Mouse (Mus musculus): ENCODE measurements around the gene Brk1. TPM values are rescaled to one million over a fixed set of nuclear protein-coding genes. Genes with fewer than 3 reads are reported as not detected.

The Brk1 gene
- total RNA-seq (2021) (100 to 1,000 TPM; 181 to 201 TPM), polyA plus RNA-seq (2012; rRNA removed) (113 and 167 TPM in 2 replicates)
- long read RNA-seq, transcript Brk1-201 (3 exons, 1,095 nt) = major isoform, 58 of 83 reads
- long read RNA-seq, partial matches to known transcripts = 0 of 83 reads
- long read RNA-seq, other reads (novel, unspliced or antisense) = 25 of 83 reads

GRCm38 (mm10) chr6:113604432-113605223 lies at the start of gene Brk1:
Gene Brk1, plus strand, starts transcription at chr6:113604772.
- peak; percentile 93 for DNase-seq

- DNase-seq = no peak
Observed at GRCm38 (mm10) chr6:113559736-113560135, 44.8 kb upstream of the Brk1 start.

- no peak for DNase-seq
Observed at GRCm38 (mm10) chr6:113564557-113564956, 40.0 kb upstream of the Brk1 start.

GRCm38 (mm10) chr6:113576044-113576443 lies 28.5 kb upstream of the Brk1 start:
- no peak for DNase-seq

GRCm38 (mm10) chr6:113579306-113579705 lies 25.3 kb upstream of the Brk1 start:
- no peak for DNase-seq

GRCm38 (mm10) chr6:113583023-113583422 lies 21.5 kb upstream of the Brk1 start:
- DNase-seq = no peak

- no peak for DNase-seq
Observed at GRCm38 (mm10) chr6:113585065-113585464, 19.5 kb upstream of the Brk1 start.

- DNase-seq = peak; percentile 83
Observed at GRCm38 (mm10) chr6:113586466-113587183, 17.9 kb upstream of the Brk1 start.

- no peak for DNase-seq
Observed at GRCm38 (mm10) chr6:113592637-113593036, 11.9 kb upstream of the Brk1 start.

GRCm38 (mm10) chr6:113597945-113598344 lies 6.6 kb upstream of the Brk1 start:
- no peak for DNase-seq

- DNase-seq = peak; percentile 89
Observed at GRCm38 (mm10) chr6:113599833-113600232, 4.7 kb upstream of the Brk1 start.

GRCm38 (mm10) chr6:113600543-113601139 lies 3.9 kb upstream of the Brk1 start, which contains the start of gene Fancd2os:
Gene Fancd2os, minus strand, starts transcription at chr6:113600715.
- peak; percentile 27 for DNase-seq

- no peak for DNase-seq
Observed at GRCm38 (mm10) chr6:113602821-113603220, 1.8 kb upstream of the Brk1 start.

GRCm38 (mm10) chr6:113603993-113604392 lies 579 bp upstream of the Brk1 start:
- no peak for DNase-seq

- DNase-seq = no peak
Observed at GRCm38 (mm10) chr6:113605224-113605545, 613 bp downstream of the Brk1 start.

- peak; percentile 73 for DNase-seq
Observed at GRCm38 (mm10) chr6:113608871-113609270, 4.3 kb downstream of the Brk1 start.

GRCm38 (mm10) chr6:113609293-113609692 lies 4.7 kb downstream of the Brk1 start:
- no peak for DNase-seq

- no peak for DNase-seq
Observed at GRCm38 (mm10) chr6:113612258-113612969, 7.8 kb downstream of the Brk1 start.

- DNase-seq = no peak
Observed at GRCm38 (mm10) chr6:113614152-113614551, 9.6 kb downstream of the Brk1 start.

GRCm38 (mm10) chr6:113614997-113615396 lies 10.4 kb downstream of the Brk1 start:
- no peak for DNase-seq

GRCm38 (mm10) chr6:113615489-113615888 lies 10.9 kb downstream of the Brk1 start:
- no peak for DNase-seq

GRCm38 (mm10) chr6:113623386-113623785 lies 18.8 kb downstream of the Brk1 start:
- no peak for DNase-seq

All from adrenal gland, adult 2 months (tissue).